Mouse (Mus musculus) limb, embryonic 12.5 days (tissue): ENCODE results near the gene Ffar2. TPM values are rescaled to one million over a fixed set of nuclear protein-coding genes. Genes with fewer than 3 reads are reported as not detected.

Experiments used
- ATAC-seq: fragments of 200-750 bp; cut with Nextera tagmentation; 2 replicates; pipeline ENCODE4 v1.8.0; 2017; ENCODE audit warnings: low read depth, moderate TSS enrichment; ENCODE audit not compliant: insufficient number of reproducible peaks, insufficient read depth, low FRiP score, low TSS enrichment
- H3K27ac ChIP-seq: fragments of 300-500 bp; sonication (generic); 2 replicates; pipeline ENCODE4 v1.5.1; 2016; ENCODE audit warnings: mild to moderate bottlenecking, moderate library complexity
- H3K27me3 ChIP-seq: fragments of 300-500 bp; sonication (generic); 2 replicates; pipeline ENCODE4 v1.6.1; 2016; ENCODE audit warnings: mild to moderate bottlenecking, moderate library complexity
- H3K36me3 ChIP-seq: fragments of 300-500 bp; sonication (generic); 2 replicates; pipeline ENCODE4 v1.6.1; 2016; ENCODE audit warnings: mild to moderate bottlenecking, moderate library complexity
- H3K4me1 ChIP-seq: fragments of 300-500 bp; sonication (generic); replicated peaks from 2 replicates; pipeline ENCODE4 v1.6.1; 2016
- H3K4me2 ChIP-seq: fragments of 300-500 bp; sonication (generic); 2 replicates; pipeline ENCODE4 v1.6.1; 2016; ENCODE audit warnings: mild to moderate bottlenecking, moderate library complexity
- H3K4me3 ChIP-seq: fragments of 300-500 bp; sonication (generic); replicated peaks from 2 replicates; pipeline ENCODE4 v1.5.1; 2016; ENCODE audit warnings: mild to moderate bottlenecking
- H3K9ac ChIP-seq: fragments of 300-500 bp; sonication (generic); replicated peaks from 2 replicates; pipeline ENCODE4 v1.6.1; 2016; ENCODE audit warnings: mild to moderate bottlenecking, moderate library complexity
- H3K9me3 ChIP-seq: fragments of 300-500 bp; sonication (generic); 2 replicates; pipeline ENCODE4 v1.6.1; 2016; ENCODE audit warnings: mild to moderate bottlenecking, moderate library complexity
- WGBS: fragments of 180-500 bp; shearing (Covaris S2); methylation state at CpG from one replicate; pipeline ENCODE4 v1.1.7; 2016; 5-methylcytosine and 5-hydroxymethylcytosine counted together
- polyA plus RNA-seq: library from polyadenylated mRNA; unstranded; fragments of >200 nt; fragmentation: Nextera tagmentation; extraction: Ambion mirVana; gene quantifications from 2 replicates; pipeline ENCODE4 v1.2.1, GENCODE M21; 2016

Ffar2 gene
- polyA plus RNA-seq, 1 experiment from 2014 or later: not detected

DNA sequence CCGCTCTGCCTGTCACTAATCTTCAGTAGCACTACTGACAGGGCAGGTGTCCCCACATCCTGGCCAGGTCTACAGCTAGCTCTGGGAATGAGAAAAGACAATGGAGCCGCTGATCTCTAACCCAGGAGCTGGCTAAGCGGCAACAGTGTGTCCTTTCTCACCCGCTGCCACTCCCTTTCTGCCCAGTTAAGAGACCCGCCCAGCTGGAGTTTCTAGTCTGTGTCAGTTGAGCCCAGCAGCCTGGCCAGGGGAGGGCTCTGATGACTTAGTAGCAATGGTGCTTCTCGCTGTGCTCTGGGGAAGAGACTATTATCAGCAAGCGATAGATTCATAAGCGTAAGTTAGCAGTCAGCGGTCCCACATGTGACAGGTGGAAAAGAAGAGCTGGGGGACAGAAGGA, 54.3 kb downstream of the Ffar2 start:
- Histone ChIP-seq H3K9me3 (peaks cover 3% of the 10 kb centered on the region; the same call in 1 of the 2 replicates), H3K4me2 (no peak overlapping the region), H3K27ac (no peak overlapping the region), H3K36me3 (no peaks in the 10 kb centered on the region), H3K4me3 (no peak overlapping the region), H3K9ac (no peak overlapping the region), H3K4me1 (no peaks in the 10 kb centered on the region), H3K27me3 (peaks cover 21% of the 10 kb centered on the region)
- WGBS: 34% methylated on average over 9 of the region's 9 CpGs
- ATAC-seq: no peak

Other genes starting within 250 kb of the Ffar2 start
- gene Kmt2b, start 235.0 kb downstream of the Ffar2 start, polyA plus RNA-seq: 11.0 and 12.1 TPM in 2 replicates
- gene Zbtb32, start 224.9 kb downstream of the Ffar2 start, polyA plus RNA-seq: 0.25 and 0.38 TPM in 2 replicates
- 1.4 and 2.0 TPM in 2 replicates for gene Upk1a, start 210.9 kb downstream of the Ffar2 start, polyA plus RNA-seq
- 783 and 848 TPM in 2 replicates for gene Cox6b1, start 197.6 kb downstream of the Ffar2 start, polyA plus RNA-seq
- not detected in 2 replicates for gene Etv2, start 187.9 kb downstream of the Ffar2 start, polyA plus RNA-seq
- 150 and 155 TPM in 2 replicates for gene Rbm42, start 173.5 kb downstream of the Ffar2 start, polyA plus RNA-seq
- gene Haus5, start 158.8 kb downstream of the Ffar2 start, polyA plus RNA-seq: 64.3 and 70.0 TPM in 2 replicates
- not detected in 2 replicates for gene Pmis2, start 152.2 kb downstream of the Ffar2 start, polyA plus RNA-seq
- gene 2200002J24Rik, start 124.8 kb downstream of the Ffar2 start, polyA plus RNA-seq: not detected in 2 replicates
- 0.50 and 0.60 TPM in 2 replicates for gene Atp4a, start 111.6 kb downstream of the Ffar2 start, polyA plus RNA-seq
- gene Tmem147, start 94.2 kb downstream of the Ffar2 start, polyA plus RNA-seq: 158 and 162 TPM in 2 replicates
- gene Gapdhs, start 80.1 kb downstream of the Ffar2 start, polyA plus RNA-seq: 0.51 and 0.71 TPM in 2 replicates
- gene Sbsn, start 72.3 kb downstream of the Ffar2 start, polyA plus RNA-seq: 1.7 and 2.3 TPM in 2 replicates
- not detected in 2 replicates for gene Dmkn, start 60.0 kb downstream of the Ffar2 start, polyA plus RNA-seq
- gene Krtdap, start 35.9 kb downstream of the Ffar2 start, polyA plus RNA-seq: not detected in 2 replicates
- not detected in 2 replicates for gene Ffar3, start 32.4 kb upstream of the Ffar2 start, polyA plus RNA-seq
- gene Ffar1, start 37.8 kb upstream of the Ffar2 start, polyA plus RNA-seq: not detected in 2 replicates
- gene Cd22, start 56.6 kb upstream of the Ffar2 start, polyA plus RNA-seq: 0.05 and 0.26 TPM in 2 replicates
- gene Mag, start 91.1 kb upstream of the Ffar2 start, polyA plus RNA-seq: 0.29 TPM in 1 of 2 replicates, not detected in the other
- gene Hamp2, start 100.9 kb upstream of the Ffar2 start, polyA plus RNA-seq: not detected in 2 replicates
- gene Hamp, start 120.3 kb upstream of the Ffar2 start, polyA plus RNA-seq: not detected in 2 replicates
- gene Usf2, start 133.0 kb upstream of the Ffar2 start, polyA plus RNA-seq: 31.9 and 37.6 TPM in 2 replicates
- gene Lsr, start 149.7 kb upstream of the Ffar2 start, polyA plus RNA-seq: 32.6 and 33.2 TPM in 2 replicates
- gene Fam187b, start 150.0 kb upstream of the Ffar2 start, polyA plus RNA-seq: 1.00 and 1.1 TPM in 2 replicates
- 9.9 and 10.3 TPM in 2 replicates for gene Fxyd5, start 218.7 kb upstream of the Ffar2 start, polyA plus RNA-seq
- gene Fxyd7, start 227.7 kb upstream of the Ffar2 start, polyA plus RNA-seq: 9.7 and 10.6 TPM in 2 replicates
- 23.6 and 28.2 TPM in 2 replicates for gene Fxyd1, start 233.4 kb upstream of the Ffar2 start, polyA plus RNA-seq
- 0.61 and 0.87 TPM in 2 replicates for gene Lgi4, start 235.6 kb upstream of the Ffar2 start, polyA plus RNA-seq